Mouse (Mus musculus): ENCODE measurements around the gene Wdr11.

DNA sequence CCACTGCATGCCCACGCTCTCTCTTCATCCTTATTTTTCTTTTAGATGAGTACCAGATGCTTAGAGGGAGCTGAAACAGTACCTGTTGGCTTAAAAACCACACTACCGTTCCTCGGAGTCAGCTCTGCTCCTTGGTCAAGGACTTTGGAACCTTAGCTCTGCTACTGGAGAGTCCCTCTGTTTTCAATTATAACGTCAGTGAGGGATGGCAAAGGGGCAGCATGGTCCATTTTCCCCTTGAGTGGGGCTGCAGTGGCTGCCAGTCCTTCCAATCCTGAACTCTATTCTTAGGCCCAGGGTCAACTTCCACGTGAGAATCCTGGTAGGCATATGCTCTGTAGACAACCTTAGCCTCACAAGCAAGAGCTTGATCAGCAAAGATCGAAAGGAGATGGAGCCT lies 48.2 kb downstream of the Wdr11 start:
- TF ChIP-seq CTCF (IDR thresholded peaks at IDR 0.05; ENCODE audit: low read depth) (no peak), EP300 (IDR thresholded peaks at IDR 0.05; ENCODE audit: low read depth) (no peak)
